Mouse (Mus musculus): ENCODE data around the gene Kdf1.

- TF ChIP-seq GATA1 (IDR thresholded peaks at IDR 0.05; ENCODE audit: low read length) (no peak), TAL1 (IDR thresholded peaks at IDR 0.05; ENCODE audit: low read length) (no peak)
Observed at GRCm38 (mm10) chr4:133501514-133501913, 17.2 kb upstream of the Kdf1 start.

Data from erythroblast, embryonic 14.5 days (primary cell).